Mouse (Mus musculus) testis, adult 2 months (tissue): ENCODE data around the gene Slc25a18. TPM values are rescaled to one million over a fixed set of nuclear protein-coding genes. Genes with fewer than 3 reads are reported as not detected.

ENCODE experiments used
- H3K27ac ChIP-seq: fragments of 200-500 bp; 2 replicates; pipeline ENCODE4 v1.5.1; 2012; ENCODE audit warnings: low read depth, low read length; ENCODE audit not compliant: control insufficient read depth, insufficient read depth
- H3K27me3 ChIP-seq: fragments of 200-500 bp; 2 replicates; pipeline ENCODE4 v1.6.1; 2012; ENCODE audit warnings: mild to moderate bottlenecking, low read length, moderate library complexity; ENCODE audit not compliant: control insufficient read depth, insufficient read depth
- H3K36me3 ChIP-seq: fragments of 200-500 bp; 2 replicates; pipeline ENCODE4 v1.6.1; 2012; ENCODE audit warnings: mild to moderate bottlenecking, low read length; ENCODE audit not compliant: control insufficient read depth, insufficient read depth
- H3K4me1 ChIP-seq: fragments of 200-500 bp; 2 replicates; pipeline ENCODE4 v1.6.1; 2012; ENCODE audit warnings: low read length; ENCODE audit not compliant: control insufficient read depth, insufficient read depth
- H3K4me3 ChIP-seq: fragments of 200-500 bp; 2 replicates; pipeline ENCODE4 v1.5.1; 2012; ENCODE audit warnings: low read depth, mild to moderate bottlenecking, low read length, moderate library complexity, mixed read lengths; ENCODE audit not compliant: control insufficient read depth
- CTCF ChIP-seq: fragments of 200-500 bp; IDR thresholded peaks from 2 replicates; pipeline ENCODE4 v1.5.1; 2012; ENCODE audit warnings: low read depth, mild to moderate bottlenecking, inconsistent platforms, low read length, moderate library complexity; ENCODE audit not compliant: control insufficient read depth, insufficient read depth, insufficient replicate concordance
- POLR2A ChIP-seq: fragments of 200-500 bp; IDR thresholded peaks from 2 replicates; pipeline ENCODE4 v1.6.1; 2012; ENCODE audit warnings: low read depth, mild to moderate bottlenecking, inconsistent platforms, low read length, moderate library complexity; ENCODE audit not compliant: control insufficient read depth
- polyA plus RNA-seq: library from polyadenylated mRNA; depleted of rRNA; stranded (reverse); fragments of >200 nt; gene quantifications from 2 replicates; pipeline ENCODE4 v1.2.3, GENCODE M21; 2012

Slc25a18 gene
- polyA plus RNA-seq, 1 experiment: 6.5 TPM

DNA sequence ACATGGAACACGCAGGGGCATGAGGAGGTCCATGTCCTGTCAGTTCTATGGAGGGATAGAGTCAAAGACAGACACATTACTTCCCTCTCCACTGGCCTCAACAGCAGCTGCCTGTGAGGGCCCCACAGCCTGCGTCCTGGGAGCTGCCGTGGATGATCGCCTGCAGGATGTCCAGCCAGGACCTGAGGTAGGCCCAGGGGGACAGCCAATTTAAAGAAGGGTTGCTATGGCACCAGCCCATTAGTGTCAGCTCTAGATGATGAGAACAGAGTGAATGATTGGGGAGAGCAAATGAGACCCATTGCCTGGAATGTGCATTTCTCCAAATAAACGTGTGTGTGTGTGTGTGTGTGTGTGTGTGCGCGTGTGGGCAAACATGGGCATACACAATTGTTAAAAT is 11.0 kb downstream of the Slc25a18 start:
- TF ChIP-seq CTCF (no peak), POLR2A (no peak)
- H3K4me1 ChIP-seq: peaks cover 12% of the 10 kb centered on the region
- H3K36me3 ChIP-seq: no peaks in the 10 kb centered on the region
- H3K4me3 ChIP-seq: no peak overlapping the region
- H3K27ac ChIP-seq: no peak overlapping the region
- H3K27me3 ChIP-seq: no peaks in the 10 kb centered on the region

- Histone ChIP-seq H3K27me3 (no peaks in the 10 kb centered on the region), H3K4me3 (no peak overlapping the region), H3K4me1 (peaks cover 6% of the 10 kb centered on the region; the same call in 1 of the 2 replicates), H3K36me3 (no peaks in the 10 kb centered on the region), H3K27ac (no peak overlapping the region)
- TF ChIP-seq CTCF (no peak), POLR2A (no peak)
These were observed 14.8 kb downstream of the Slc25a18 start for GRCm38 (mm10) chr6:120788068-120788607.

DNA sequence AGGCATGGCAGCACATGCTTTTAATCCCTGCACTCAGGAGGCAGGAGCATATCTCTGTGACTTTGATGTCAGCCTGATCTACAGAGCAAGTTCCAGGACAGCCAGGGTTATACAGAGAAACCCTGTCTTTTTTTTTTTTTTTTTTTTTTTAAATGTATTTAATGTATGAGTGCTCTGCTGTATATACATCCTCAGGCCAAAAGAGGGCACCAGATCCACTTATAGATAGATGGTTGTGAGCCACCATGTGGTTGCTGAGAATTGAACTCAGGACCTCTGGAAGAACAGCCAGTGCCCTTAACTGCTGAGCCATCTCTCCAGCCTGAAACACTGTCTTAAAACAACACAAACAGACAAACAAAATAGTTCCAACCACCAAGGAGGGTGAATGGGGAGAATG is 15.5 kb downstream of the Slc25a18 start:
- Histone ChIP-seq H3K4me1 (peaks cover 6% of the 10 kb centered on the region; the same call in 1 of the 2 replicates), H3K27ac (no peak overlapping the region), H3K4me3 (no peak overlapping the region), H3K27me3 (no peaks in the 10 kb centered on the region), H3K36me3 (no peaks in the 10 kb centered on the region)
- TF ChIP-seq CTCF: no peak
- TF ChIP-seq POLR2A: no peak

DNA sequence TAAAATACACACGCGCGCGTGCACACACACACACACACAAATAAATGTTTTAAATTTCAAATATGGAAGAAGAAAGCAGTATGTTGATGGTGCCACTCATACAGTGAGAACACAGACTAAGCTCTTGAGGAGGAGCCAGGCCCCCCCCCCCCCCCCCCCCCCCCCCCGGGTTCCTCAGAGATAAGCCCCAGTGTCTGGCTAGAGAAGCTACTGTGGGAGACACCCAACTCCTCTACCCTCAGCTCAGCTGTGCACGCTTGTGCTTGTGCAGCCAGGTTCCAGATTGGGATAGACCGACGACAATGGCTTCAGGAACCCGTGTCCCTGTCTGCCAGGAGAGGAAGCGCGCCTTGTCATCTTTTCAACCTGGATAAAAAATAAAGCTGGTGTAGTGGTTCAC is 16.8 kb downstream of the Slc25a18 start:
- Histone ChIP-seq H3K4me3 (no peak overlapping the region), H3K27me3 (no peaks in the 10 kb centered on the region), H3K36me3 (no peaks in the 10 kb centered on the region; the same call in 1 of the 2 replicates), H3K27ac (no peak overlapping the region), H3K4me1 (peaks cover 4% of the 10 kb centered on the region; the same call in 1 of the 2 replicates)
- TF ChIP-seq CTCF: no peak
- no peak for TF ChIP-seq POLR2A

GRCm38 (mm10) chr6:120790717-120791116 is 17.3 kb downstream of the Slc25a18 start:
- Histone ChIP-seq H3K27me3 (no peaks in the 10 kb centered on the region), H3K36me3 (no peaks in the 10 kb centered on the region; the same call in 1 of the 2 replicates), H3K4me1 (peaks cover 2% of the 10 kb centered on the region; the same call in 1 of the 2 replicates), H3K27ac (no peak overlapping the region), H3K4me3 (no peak overlapping the region)
- TF ChIP-seq CTCF (no peak), POLR2A (no peak)

GRCm38 (mm10) chr6:120792947-120793346 is 19.6 kb downstream of the Slc25a18 start:
- no peak overlapping the region for H3K4me3 ChIP-seq
- no peaks in the 10 kb centered on the region for H3K4me1 ChIP-seq
- no peak overlapping the region for H3K27ac ChIP-seq
- H3K36me3 ChIP-seq: no peaks in the 10 kb centered on the region; the same call in none of the 2 replicates
- TF ChIP-seq POLR2A (no peak), CTCF (no peak)
- no peaks in the 10 kb centered on the region for H3K27me3 ChIP-seq

- no peaks in the 10 kb centered on the region for H3K27me3 ChIP-seq
- TF ChIP-seq POLR2A: no peak
- TF ChIP-seq CTCF: no peak
- no peaks in the 10 kb centered on the region; the same call in none of the 2 replicates for H3K36me3 ChIP-seq
- H3K4me1 ChIP-seq: no peaks in the 10 kb centered on the region
- H3K27ac ChIP-seq: no peak overlapping the region
- H3K4me3 ChIP-seq: no peak overlapping the region
These were observed 22.2 kb downstream of the Slc25a18 start for GRCm38 (mm10) chr6:120795422-120796086.
